Mouse (Mus musculus) MEL (cell line): ENCODE measurements around the gene Nlk. TPM values are rescaled to one million over a fixed set of nuclear protein-coding genes. Genes with fewer than 3 reads are reported as not detected.

Experiments
- DNase-seq: peaks from one replicate; pipeline ENCODE4 v3.0.0; 2011; ENCODE audit warnings: low read depth, low spot score
- H3K27ac ChIP-seq: 2 replicates; pipeline ENCODE4 v1.5.1; 2012; ENCODE audit warnings: low read depth, mild to moderate bottlenecking, control low read depth, low read length, moderate library complexity; ENCODE audit not compliant: control insufficient read depth
- H3K27me3 ChIP-seq, 2 experiments: fragments of 150-350 bp in 1 of 2; sonication (generic) in 1 of 2; 2 replicates each; pipeline ENCODE4 v1.6.1; 2012; ENCODE audit warnings: low read length in 2 of 2, mild to moderate bottlenecking in 2 of 2, improper control_type of control experiment in 1 of 2, moderate library complexity in 1 of 2; ENCODE audit not compliant: insufficient read depth in 2 of 2, control insufficient read depth in 1 of 2
- H3K36me3 ChIP-seq, 2 experiments: 2 replicates each; pipeline ENCODE4 v1.6.1; 2012 to 2014; ENCODE audit warnings: low read length in 2 of 2, improper control_type of control experiment in 1 of 2, inconsistent platforms in 1 of 2, mild to moderate bottlenecking in 1 of 2; ENCODE audit not compliant: insufficient read depth in 2 of 2, control insufficient read depth in 1 of 2
- H3K4me1 ChIP-seq, 2 experiments: fragments of 150-350 bp in 1 of 2; sonication (generic) in 1 of 2; 2 replicates each; pipeline ENCODE4 v1.6.1; 2012; ENCODE audit warnings: low read length in 2 of 2, improper control_type of control experiment in 1 of 2, mild to moderate bottlenecking in 1 of 2; ENCODE audit not compliant: insufficient read depth in 2 of 2, control insufficient read depth in 1 of 2
- H3K4me3 ChIP-seq, 2 experiments: fragments of 150-350 bp in 1 of 2; sonication (generic) in 1 of 2; 2 replicates each; pipeline ENCODE4 v1.5.1; 2012; ENCODE audit warnings: low read depth in 2 of 2, low read length in 2 of 2, mild to moderate bottlenecking in 2 of 2, moderate library complexity in 2 of 2, control low read depth in 1 of 2, improper control_type of control experiment in 1 of 2; ENCODE audit not compliant: control insufficient read depth in 1 of 2, insufficient read depth in 1 of 2
- H3K79me2 ChIP-seq: 2 replicates; pipeline ENCODE4 v1.6.1; 2012; ENCODE audit warnings: mild to moderate bottlenecking, low read length, moderate library complexity; ENCODE audit not compliant: control insufficient read depth, poor library complexity, insufficient read depth
- H3K9ac ChIP-seq: 2 replicates; pipeline ENCODE4 v1.6.1; 2012; ENCODE audit warnings: low read depth, mild to moderate bottlenecking, control low read depth, low read length, moderate library complexity; ENCODE audit not compliant: control insufficient read depth, poor library complexity, severe bottlenecking
- H3K9me3 ChIP-seq: fragments of 150-350 bp; sonication (generic); replicated peaks from 2 replicates; pipeline ENCODE4 v1.6.1; 2012; ENCODE audit warnings: mild to moderate bottlenecking, low read length, improper control_type of control experiment, moderate library complexity; ENCODE audit not compliant: insufficient read depth
- BHLHE40 ChIP-seq: IDR thresholded peaks from 2 replicates; pipeline ENCODE4 v1.6.1; 2012; ENCODE audit warnings: low read depth, mild to moderate bottlenecking, inconsistent platforms, low read length, improper control_type of control experiment, borderline replicate concordance
- CHD2 ChIP-seq: IDR thresholded peaks from 2 replicates; pipeline ENCODE4 v1.6.1; 2011; ENCODE audit warnings: low read length, improper control_type of control experiment
- CTCF ChIP-seq, 3 experiments: IDR thresholded peaks in 2 of 3; conservative IDR thresholded peaks in 1 of 3; 2 replicates each; pipeline ENCODE4 v1.5.1; 2011 to 2012; ENCODE audit warnings: low read length in 3 of 3, low read depth in 2 of 3, mild to moderate bottlenecking in 2 of 3, improper control_type of control experiment in 1 of 3, inconsistent platforms in 1 of 3, mixed read lengths in 1 of 3, moderate library complexity in 1 of 3; ENCODE audit not compliant: control insufficient read depth in 1 of 3, insufficient read depth in 1 of 3, poor library complexity in 1 of 3, severe bottlenecking in 1 of 3
- EP300 ChIP-seq, 2 experiments: IDR thresholded peaks; 2 replicates each; pipeline ENCODE4 v1.6.1; 2011; ENCODE audit warnings: improper control_type of control experiment in 2 of 2, low read length in 2 of 2, low read depth in 1 of 2, mild to moderate bottlenecking in 1 of 2
- GABPA ChIP-seq: IDR thresholded peaks from 2 replicates; pipeline ENCODE4 v1.6.1; 2012; ENCODE audit warnings: low read depth, mild to moderate bottlenecking, inconsistent platforms, low read length, improper control_type of control experiment, moderate library complexity
- GATA1 ChIP-seq: IDR thresholded peaks from 2 replicates; pipeline ENCODE4 v1.6.1; 2011; ENCODE audit warnings: low read depth, low read length, improper control_type of control experiment
- JUND ChIP-seq: IDR thresholded peaks from 2 replicates; pipeline ENCODE4 v1.6.1; 2011; ENCODE audit warnings: low read depth, mild to moderate bottlenecking, improper control_type of control experiment, low read length
- KAT2A ChIP-seq: conservative IDR thresholded peaks from 2 replicates; pipeline ENCODE4 v1.6.1; 2012; ENCODE audit warnings: low read depth, low read length, improper control_type of control experiment, inconsistent platforms
- MAX ChIP-seq: IDR thresholded peaks from 2 replicates; pipeline ENCODE4 v1.6.1; 2011; ENCODE audit warnings: low read length, improper control_type of control experiment
- MEF2A ChIP-seq: IDR thresholded peaks from 2 replicates; pipeline ENCODE4 v1.6.1; 2014; ENCODE audit warnings: low read depth, mild to moderate bottlenecking, inconsistent platforms, low read length, improper control_type of control experiment; ENCODE audit not compliant: poor library complexity, insufficient replicate concordance, severe bottlenecking; ENCODE audit errors: extremely low read depth
- MXI1 ChIP-seq: IDR thresholded peaks from 2 replicates; pipeline ENCODE4 v1.6.1; 2011; ENCODE audit warnings: mild to moderate bottlenecking, low read depth, low read length, improper control_type of control experiment
- MYC ChIP-seq: IDR thresholded peaks from 2 replicates; pipeline ENCODE4 v1.6.1; 2011; ENCODE audit warnings: low read depth, mild to moderate bottlenecking, low read length, improper control_type of control experiment, moderate library complexity
- NELFE ChIP-seq: IDR thresholded peaks from 2 replicates; pipeline ENCODE4 v1.6.1; 2011; ENCODE audit warnings: low read depth, low read length, improper control_type of control experiment
- POLR2A ChIP-seq, 2 experiments: IDR thresholded peaks; 2 replicates each; pipeline ENCODE4 v1.6.1; 2011 to 2012; ENCODE audit warnings: low read length in 2 of 2, mild to moderate bottlenecking in 2 of 2, control low read depth in 1 of 2, improper control_type of control experiment in 1 of 2, low read depth in 1 of 2, moderate library complexity in 1 of 2; ENCODE audit not compliant: control insufficient read depth in 1 of 2, insufficient read depth in 1 of 2, poor library complexity in 1 of 2
- SIN3A ChIP-seq: IDR thresholded peaks from 2 replicates; pipeline ENCODE4 v1.6.1; 2012; ENCODE audit warnings: low read length, improper control_type of control experiment, inconsistent platforms
- SMC3 ChIP-seq: IDR thresholded peaks from 2 replicates; pipeline ENCODE4 v1.6.1; 2011; ENCODE audit warnings: low read depth, low read length, improper control_type of control experiment
- TAL1 ChIP-seq: IDR thresholded peaks from 2 replicates; pipeline ENCODE4 v1.6.1; 2012; ENCODE audit warnings: mild to moderate bottlenecking, inconsistent platforms, low read length, moderate library complexity, mixed read lengths
- USF1 ChIP-seq: IDR thresholded peaks from 2 replicates; pipeline ENCODE4 v1.6.1; 2014; ENCODE audit warnings: low read depth, mild to moderate bottlenecking, inconsistent platforms, low read length, improper control_type of control experiment, moderate library complexity
- ZNF384 ChIP-seq: IDR thresholded peaks from 2 replicates; pipeline ENCODE4 v1.6.1; 2012; ENCODE audit warnings: low read depth, mild to moderate bottlenecking, inconsistent platforms, low read length, improper control_type of control experiment
- polyA plus RNA-seq, 2 experiments: library from polyadenylated mRNA; stranded (reverse) in 1 of 2; unstranded in 1 of 2; fragments of >175 nt in 1 of 2; fragments of >200 nt in 1 of 2; gene quantifications; 2 replicates each; pipeline versions ENCODE4 v1.2.1 to v1.2.4; 2012; ENCODE audit warnings: low replicate concordance in 2 of 2, low read depth in 1 of 2; ENCODE audit not compliant: insufficient read length in 2 of 2, insufficient read depth in 1 of 2, missing spikeins in 1 of 2
- total RNA-seq: library from RNA; depleted of rRNA; stranded (reverse); fragments of 300-350 nt; gene quantifications from 2 replicates; pipeline ENCODE4 v1.2.3, GENCODE M21; 2012

Gene Nlk
- total and polyA plus RNA-seq, 3 experiments = 16.9 to 17.9 TPM; not detected in 1

DNA sequence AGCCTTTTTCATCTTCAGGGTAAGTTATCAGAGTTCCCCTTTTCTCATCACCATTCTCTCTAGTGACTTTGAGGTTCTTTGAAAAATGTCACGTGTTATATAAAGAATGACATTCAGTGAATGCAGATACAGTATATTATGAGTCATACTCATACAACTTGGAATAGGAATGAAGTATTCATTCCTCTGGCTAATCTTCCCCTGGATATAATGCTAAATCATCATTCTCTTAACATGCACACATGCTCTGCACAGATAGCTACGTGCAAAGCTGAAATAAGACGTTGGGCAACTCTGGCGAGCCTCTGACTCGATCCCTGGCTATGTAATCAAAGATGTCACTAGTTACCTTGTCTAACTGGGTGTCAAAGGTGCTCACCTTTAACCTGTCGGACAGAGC is 125.3 kb downstream of the Nlk start (continued):
- no peak for TF ChIP-seq POLR2A (IDR thresholded peaks at IDR 0.05; ENCODE audit: control insufficient read depth in 1 of 2, insufficient read depth in 1 of 2, low read depth in 1 of 2, low read length in 2 of 2, poor library complexity in 1 of 2)
- TF ChIP-seq MYC = peak; percentile 92
- peak; percentile 85 for TF ChIP-seq MXI1
- TF ChIP-seq, all 39 proteins: peak for 15

GRCm38 (mm10) chr11:78571441-78571840 is 125.7 kb downstream of the Nlk start:
- Histone ChIP-seq H3K4me3 (no peak overlapping the region), H3K27me3 (no peaks in the 10 kb centered on the region)
- no peak for TF ChIP-seq GABPA
- no peak for TF ChIP-seq USF1
- TF ChIP-seq MEF2A = no peak
- TF ChIP-seq SMC3 = no peak
- no peak for TF ChIP-seq ZNF384
- TF ChIP-seq GATA1 = no peak
- no peak for TF ChIP-seq TAL1
- no peak for TF ChIP-seq MAX
- TF ChIP-seq EP300 (IDR thresholded peaks at IDR 0.05; ENCODE audit: low read depth in 1 of 2, low read length in 2 of 2) = no peak
- no peak for TF ChIP-seq BHLHE40
- TF ChIP-seq MXI1 = no peak
- TF ChIP-seq, all 39 proteins: peak for 0
- peak overlapping the region; percentile 33 for H3K27ac ChIP-seq
- no peaks in the 10 kb centered on the region for H3K9me3 ChIP-seq
- H3K36me3 ChIP-seq = peaks cover 0 to 21% of the 10 kb centered on the region in 2 experiments
- DNase-seq = no peak
- H3K4me1 ChIP-seq = peaks cover 18 to 19% of the 10 kb centered on the region in 2 experiments
- no peaks in the 10 kb centered on the region for H3K79me2 ChIP-seq
- H3K9ac ChIP-seq = no peak overlapping the region

- Histone ChIP-seq H3K9ac (no peak overlapping the region), H3K36me3 (peaks cover 0 to 31% of the 10 kb centered on the region in 2 experiments), H3K27ac (no peak overlapping the region), H3K9me3 (no peaks in the 10 kb centered on the region), H3K79me2 (no peaks in the 10 kb centered on the region), H3K27me3 (no peaks in the 10 kb centered on the region)
- TF ChIP-seq KAT2A = no peak
- TF ChIP-seq NELFE = no peak
- TF ChIP-seq CTCF (IDR thresholded peaks at IDR 0.05 in 2 of 3, conservative IDR thresholded peaks at IDR 0.05 in 1 of 3; ENCODE audit: control insufficient read depth in 1 of 3, insufficient read depth in 1 of 3, low read depth in 2 of 3, low read length in 3 of 3, poor library complexity in 1 of 3, severe bottlenecking in 1 of 3) = no peak
- TF ChIP-seq CHD2 = no peak
- no peak for TF ChIP-seq JUND
- TF ChIP-seq SIN3A = no peak
- TF ChIP-seq, all 39 proteins: peak for 0
- Histone ChIP-seq H3K4me1 (peaks cover 24 to 28% of the 10 kb centered on the region in 2 experiments), H3K4me3 (no peak overlapping the region)
- DNase-seq = no peak
These were observed 127.4 kb downstream of the Nlk start for GRCm38 (mm10) chr11:78569806-78570205.
